Mouse (Mus musculus): ENCODE results near the gene Ezr.

Ezr gene

GRCm38 (mm10) chr17:6789103-6789502 is 6.5 kb upstream of the Ezr start:
- DNase-seq, result no peak

DNA sequence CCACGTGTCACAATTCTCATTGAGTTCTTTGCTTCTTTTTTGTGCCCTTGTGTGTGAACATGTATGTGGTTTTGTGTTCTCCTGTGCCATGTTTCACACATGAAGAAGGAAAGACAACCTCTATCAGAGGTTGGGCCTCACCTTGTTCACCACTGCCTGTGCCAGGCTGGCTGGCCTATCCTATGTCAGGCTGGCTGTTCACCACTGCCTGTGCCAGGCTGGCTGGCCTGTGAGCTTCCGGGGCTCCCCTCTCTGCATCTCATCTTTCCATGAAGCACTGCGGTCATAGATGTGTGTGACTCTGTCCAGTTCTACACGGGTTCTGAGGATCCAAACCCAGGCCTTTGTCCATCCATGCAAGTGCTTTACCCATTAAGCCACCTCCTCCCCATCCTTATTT is 4.7 kb upstream of the Ezr start:
- no peak for DNase-seq

GRCm38 (mm10) chr17:6783756-6784357 is 1.3 kb upstream of the Ezr start:
- peak; percentile 54 to 58 for DNase-seq

DNA sequence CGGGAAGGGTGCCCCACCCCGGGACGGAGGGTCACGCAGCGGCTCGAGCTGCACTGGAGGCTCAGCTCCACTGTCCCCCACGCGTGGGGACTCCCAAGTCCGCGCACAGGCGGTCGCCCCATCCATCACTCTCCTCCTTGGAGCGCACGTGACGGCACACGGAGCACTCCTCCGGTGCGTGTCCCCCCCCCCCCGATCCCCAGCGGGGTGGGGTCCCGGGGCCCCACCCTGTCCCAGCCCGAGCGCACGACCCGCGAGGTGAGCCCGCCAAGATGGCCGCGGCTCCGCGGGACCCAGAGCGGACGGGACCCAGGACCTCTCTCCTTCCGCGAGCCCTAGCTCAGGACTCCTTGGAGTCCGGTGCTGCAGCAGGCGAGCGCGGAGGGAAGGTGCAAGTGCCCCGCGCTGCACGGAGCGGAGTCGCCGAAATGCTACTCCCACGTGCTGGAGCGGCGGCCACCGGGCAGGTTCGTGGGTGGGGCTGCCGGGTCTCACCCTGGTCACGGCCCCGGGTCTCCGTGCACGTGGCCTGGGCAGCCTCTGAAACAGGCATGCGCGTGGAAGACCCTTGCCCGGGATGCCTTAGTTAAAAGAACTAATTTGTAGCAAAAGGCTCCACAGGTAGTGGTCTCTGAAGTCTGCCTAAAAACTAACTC is 550 bp upstream of the Ezr start:
- peak; percentile 44 to 74 for DNase-seq

- DNase-seq, result peak; percentile 52 to 55
These were observed 504 bp downstream of the Ezr start for GRCm38 (mm10) chr17:6782033-6782526.

- DNase-seq, result no peak
These were observed 1.3 kb downstream of the Ezr start for GRCm38 (mm10) chr17:6781273-6781672.

DNA sequence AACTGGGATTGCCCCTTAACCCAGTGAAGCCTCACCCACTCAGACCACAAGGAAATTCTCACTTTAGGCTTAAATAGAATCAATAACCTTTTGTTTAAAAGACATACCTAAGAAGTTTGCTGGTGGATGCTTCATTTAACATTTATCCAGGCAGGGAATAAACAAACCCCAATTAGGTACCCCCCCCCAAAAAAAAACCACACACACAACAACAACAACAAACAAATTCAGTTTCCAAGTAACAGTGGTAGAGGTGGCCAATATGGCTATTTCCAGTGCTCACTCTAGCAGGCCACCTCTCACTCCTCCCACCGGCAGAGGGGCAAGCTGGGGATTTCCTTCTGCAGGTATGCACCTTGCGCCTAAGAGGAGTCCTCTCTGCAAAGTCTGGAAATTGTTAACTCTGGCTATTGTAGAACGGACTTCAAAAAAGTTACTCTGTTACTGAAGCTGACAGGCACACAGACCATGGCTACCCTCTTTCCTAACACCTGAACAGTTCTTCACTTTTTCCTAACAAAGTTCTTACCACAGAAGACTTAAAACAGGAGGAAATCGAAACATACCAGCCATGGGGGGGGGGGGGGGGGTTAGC is 2.0 kb downstream of the Ezr start:
- peak; percentile 55 to 56 for DNase-seq

GRCm38 (mm10) chr17:6779632-6780031 is 3.0 kb downstream of the Ezr start:
- no peak for DNase-seq

- peak; percentile 74 to 81 for DNase-seq
These were observed 3.6 kb downstream of the Ezr start for GRCm38 (mm10) chr17:6778771-6779509.

GRCm38 (mm10) chr17:6778332-6778683 is 4.3 kb downstream of the Ezr start:
- DNase-seq, result peak in 1 of 2 experiments; percentile 65

DNA sequence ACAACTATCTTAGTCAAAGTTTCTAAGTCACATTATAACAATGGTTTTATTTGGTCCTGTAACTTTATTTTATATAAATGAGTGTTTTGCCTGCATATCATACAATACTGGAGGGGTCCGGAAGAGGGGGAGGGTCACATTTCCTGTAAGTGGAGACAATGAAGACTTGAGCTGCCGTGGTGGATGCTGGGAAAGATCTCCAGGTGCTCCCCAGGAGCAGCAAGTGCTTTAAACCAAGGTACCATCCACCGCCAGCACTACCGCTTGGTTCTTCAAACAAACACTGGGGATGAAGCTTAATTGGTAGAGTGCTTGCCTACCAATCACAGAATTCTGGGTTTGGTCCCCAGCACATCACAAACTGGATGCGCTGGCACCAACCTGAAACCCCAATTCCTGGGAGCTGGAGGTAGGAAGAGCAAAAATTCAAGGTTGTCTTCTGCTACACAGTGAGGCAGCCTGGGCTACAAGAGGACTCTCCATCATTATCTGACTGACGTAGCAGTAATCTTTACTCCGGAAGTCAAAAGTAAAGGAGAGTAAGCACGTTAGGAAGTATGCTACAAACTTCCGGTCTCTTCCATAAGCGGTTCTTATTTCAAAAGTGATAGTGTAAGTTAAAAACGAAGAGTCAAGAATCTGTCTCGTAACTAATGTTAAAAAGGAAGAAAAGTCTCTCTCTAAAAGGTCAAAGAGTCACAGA is 4.8 kb downstream of the Ezr start:
- no peak for DNase-seq

DNA sequence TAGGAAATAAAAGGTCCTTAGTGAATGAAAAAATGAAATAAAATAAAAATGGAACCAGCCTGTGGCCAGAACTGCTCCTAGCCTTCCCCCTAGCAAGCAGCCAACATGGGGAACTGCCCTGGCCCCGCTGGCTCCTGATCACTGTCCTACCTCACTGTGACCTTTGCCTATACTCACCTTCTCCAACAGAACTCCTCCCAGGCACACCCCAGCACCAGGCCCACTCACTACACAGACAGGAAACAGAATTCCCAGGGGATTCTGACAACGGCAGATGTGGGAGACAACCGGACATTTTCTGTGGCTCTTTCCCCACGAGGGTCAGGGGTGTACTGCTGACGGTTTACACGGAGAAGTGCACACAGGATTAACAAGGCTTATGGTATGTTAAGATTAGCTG is 5.5 kb downstream of the Ezr start:
- DNase-seq, result peak; percentile 38 to 41

DNA sequence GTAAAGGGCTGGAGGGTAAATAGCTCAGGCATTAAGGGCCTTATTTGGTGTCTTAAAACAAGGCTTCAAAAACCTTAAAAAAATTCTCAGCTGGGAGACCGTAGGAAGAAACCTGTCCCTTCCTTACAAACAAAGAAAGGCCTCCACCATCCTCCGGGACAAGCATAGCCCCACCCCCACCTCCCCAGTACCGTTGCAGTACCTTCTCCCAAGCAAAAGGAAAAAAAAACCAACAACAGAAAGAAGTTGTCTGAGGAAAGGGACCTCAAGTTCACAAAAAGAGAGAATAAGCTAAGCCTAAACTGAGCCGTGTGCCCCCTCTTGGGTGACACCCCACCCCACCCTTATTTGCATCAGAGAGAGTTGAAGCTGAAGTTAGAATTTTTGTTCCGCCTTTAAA is 6.0 kb downstream of the Ezr start:
- DNase-seq, result no peak

GRCm38 (mm10) chr17:6776123-6776522 is 6.5 kb downstream of the Ezr start:
- DNase-seq, result peak in 1 of 2 experiments; percentile 63

- no peak for DNase-seq
These were observed 6.9 kb downstream of the Ezr start for GRCm38 (mm10) chr17:6775671-6776070.

DNA sequence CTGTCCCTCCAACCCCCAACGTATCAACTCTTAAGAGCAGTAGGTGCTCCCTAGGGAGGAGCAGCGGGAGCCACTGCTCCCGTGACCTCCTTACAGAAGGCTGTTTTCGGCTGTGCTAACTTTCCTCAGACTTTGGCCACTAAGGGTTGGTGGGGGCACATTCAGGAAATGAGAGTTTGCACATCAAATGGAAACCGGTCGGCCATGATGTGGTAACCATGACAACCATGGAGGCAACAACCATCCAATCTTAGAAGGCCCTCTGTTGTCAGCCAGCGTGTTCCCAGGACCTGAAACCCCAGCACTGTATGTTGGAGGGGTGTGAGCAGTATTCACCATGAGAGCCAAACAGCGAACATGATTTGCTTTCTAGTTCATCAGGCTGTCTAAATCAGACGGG is 7.4 kb downstream of the Ezr start:
- DNase-seq, result no peak

DNA sequence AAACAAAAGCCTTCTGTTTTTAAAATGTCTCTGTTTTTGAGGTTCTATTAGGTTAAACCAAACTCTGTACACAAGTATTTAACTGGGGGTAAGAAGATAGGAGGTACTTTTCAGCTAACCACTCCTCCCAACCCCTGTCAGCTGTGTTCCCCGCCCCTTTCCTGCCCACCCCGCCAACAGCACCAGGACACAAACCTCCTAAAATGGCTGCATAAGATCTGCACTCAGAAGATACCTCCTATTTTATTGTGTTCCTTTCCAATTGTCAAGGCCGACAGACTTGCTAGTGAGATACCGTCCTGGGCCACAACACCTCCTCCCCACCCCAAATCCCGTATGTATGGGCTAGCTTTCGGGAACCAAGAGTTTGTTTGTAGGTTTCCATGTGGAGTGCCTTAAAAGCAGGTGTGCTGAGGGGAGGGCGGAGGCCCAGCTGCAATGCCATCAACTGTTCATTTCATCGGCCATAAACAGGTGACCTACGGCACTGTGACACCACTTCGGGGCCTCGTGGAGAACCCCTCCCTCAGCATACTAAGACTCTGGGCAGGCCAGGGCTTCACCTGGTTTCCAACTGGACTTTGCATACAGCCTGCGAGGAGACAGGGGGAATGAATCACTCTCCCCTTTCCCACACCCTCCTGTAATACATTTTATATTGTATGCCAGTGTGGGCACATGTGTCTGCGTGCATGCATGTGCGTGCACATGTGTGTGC is 9.2 kb downstream of the Ezr start:
- no peak for DNase-seq

GRCm38 (mm10) chr17:6772490-6772773 is 10.2 kb downstream of the Ezr start:
- DNase-seq, result no peak

- DNase-seq, result no peak
These were observed 10.7 kb downstream of the Ezr start for GRCm38 (mm10) chr17:6771661-6772489.

DNA sequence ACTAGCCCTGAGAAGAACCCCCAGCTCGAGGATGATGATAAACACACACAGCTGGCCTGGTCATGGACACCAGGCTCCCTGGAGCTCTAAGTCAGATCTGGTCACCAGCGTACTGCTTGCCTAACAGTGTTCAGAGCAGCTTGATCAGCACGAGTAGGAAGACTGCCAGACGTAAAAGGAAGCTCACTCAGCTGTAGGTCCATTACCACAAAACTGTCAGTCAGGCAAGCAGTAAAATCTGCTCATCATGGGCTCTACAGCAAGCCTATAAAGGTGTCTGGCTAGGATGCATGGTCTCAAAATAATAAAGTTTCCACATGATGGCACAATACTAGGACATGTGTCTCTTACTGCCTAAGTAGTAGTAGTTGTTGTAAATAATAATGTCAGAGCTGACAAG is 13.0 kb downstream of the Ezr start:
- peak in 1 of 2 experiments; percentile 44 for DNase-seq

- peak; percentile 71 to 79 for DNase-seq
These were observed 14.2 kb downstream of the Ezr start for GRCm38 (mm10) chr17:6768301-6768788.
